Mouse (Mus musculus) heart, embryonic 11.5 days (tissue): ENCODE measurements around the gene Sema4a. TPM values are rescaled to one million over a fixed set of nuclear protein-coding genes. Genes with fewer than 3 reads are reported as not detected.

Source experiments
- ATAC-seq: fragments of 200-750 bp; cut with Nextera tagmentation; replicated peaks from 2 replicates; pipeline ENCODE4 v1.8.0; 2017; ENCODE audit warnings: moderate library complexity; ENCODE audit not compliant: insufficient number of reproducible peaks, low FRiP score, low TSS enrichment
- H3K27ac ChIP-seq: fragments of 300-500 bp; sonication (generic); 2 replicates; pipeline ENCODE4 v1.5.1; 2014; ENCODE audit warnings: mild to moderate bottlenecking, low read depth, low read length
- H3K27me3 ChIP-seq: fragments of 300-500 bp; sonication (generic); 2 replicates; pipeline ENCODE4 v1.6.1; 2014; ENCODE audit warnings: mild to moderate bottlenecking, low read length, mixed read lengths; ENCODE audit not compliant: control insufficient read depth, insufficient read depth
- H3K36me3 ChIP-seq: fragments of 300-500 bp; sonication (generic); 2 replicates; pipeline ENCODE4 v1.6.1; 2014; ENCODE audit warnings: mild to moderate bottlenecking, low read length, moderate library complexity, mixed read lengths; ENCODE audit not compliant: control insufficient read depth, insufficient read depth
- H3K4me1 ChIP-seq: fragments of 300-500 bp; sonication (generic); 2 replicates; pipeline ENCODE4 v1.6.1; 2014; ENCODE audit warnings: low read length; ENCODE audit not compliant: control insufficient read depth, insufficient read depth
- H3K4me2 ChIP-seq: fragments of 300-500 bp; sonication (generic); 2 replicates; pipeline ENCODE4 v1.6.1; 2014; ENCODE audit warnings: mild to moderate bottlenecking, moderate library complexity
- H3K4me3 ChIP-seq: fragments of 300-500 bp; sonication (generic); 2 replicates; pipeline ENCODE4 v1.5.1; 2014; ENCODE audit warnings: low read depth, low read length
- H3K9ac ChIP-seq: fragments of 300-500 bp; sonication (generic); 2 replicates; pipeline ENCODE4 v1.6.1; 2014; ENCODE audit warnings: mild to moderate bottlenecking, low read depth, low read length, moderate library complexity
- H3K9me3 ChIP-seq: fragments of 300-500 bp; sonication (generic); replicated peaks from 2 replicates; pipeline ENCODE4 v1.6.1; 2016; ENCODE audit warnings: low read length; ENCODE audit not compliant: control insufficient read depth
- WGBS: fragments of 180-500 bp; shearing (Covaris S2); extraction: QIAGEN DNeasy Blood & Tissue Kit; methylation state at CpG from one replicate; pipeline ENCODE4 v1.1.7; 2014; ENCODE audit not compliant: insufficient replicate concordance; 5-methylcytosine and 5-hydroxymethylcytosine counted together
- polyA plus RNA-seq: library from polyadenylated mRNA; unstranded; fragments of >200 nt; fragmentation: Nextera tagmentation; extraction: Ambion mirVana; gene quantifications from 2 replicates; pipeline ENCODE4 v1.2.1, GENCODE M21; 2014

The Sema4a gene
- polyA plus RNA-seq, 1 experiment from 2014 or later: 0.80 TPM

DNA sequence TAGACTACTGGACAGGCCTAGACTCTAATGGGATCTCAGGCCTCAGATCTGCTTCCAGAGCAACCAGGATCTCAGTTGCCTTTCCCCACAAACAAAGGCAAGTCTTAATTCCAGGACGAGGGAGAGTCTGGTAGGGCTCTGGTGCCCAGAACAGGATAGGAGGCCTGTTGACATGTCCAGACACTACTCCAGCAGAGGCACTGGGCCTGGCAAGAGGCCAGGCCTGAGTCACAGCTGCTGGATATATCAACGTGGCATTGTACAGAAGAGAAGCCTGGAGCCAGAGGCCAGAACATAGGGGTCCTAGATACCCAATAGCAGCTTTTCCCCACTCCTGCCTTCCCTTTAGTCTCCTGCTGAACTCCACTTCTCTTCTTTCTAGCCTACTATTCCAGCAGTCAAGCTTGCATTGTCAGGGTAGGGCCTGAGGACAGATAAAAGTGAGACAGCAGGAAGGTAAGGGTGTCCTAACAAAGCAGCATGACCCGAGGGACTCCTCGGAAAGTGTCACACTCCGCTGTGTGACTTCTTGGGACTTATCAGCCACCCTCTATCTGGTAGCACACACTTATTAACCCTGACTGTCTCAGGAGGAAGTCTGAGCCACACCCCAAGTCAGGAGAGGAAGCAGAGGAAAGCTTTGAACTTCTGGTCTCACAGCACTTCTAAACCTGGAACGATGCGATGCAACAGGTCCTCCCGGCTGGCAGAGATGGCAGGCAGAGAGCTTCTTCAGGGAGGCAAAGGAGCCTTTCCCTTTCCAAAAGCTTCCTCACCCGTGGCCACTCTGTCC, 34.0 kb upstream of the Sema4a start:
- no peaks in the 10 kb centered on the region for H3K27me3 ChIP-seq
- H3K4me3 ChIP-seq: no peak overlapping the region
- WGBS: 34% methylated on average over 9 of the region's 9 CpGs
- H3K9ac ChIP-seq: peak overlapping the region; percentile 71
- ATAC-seq: no peak
- H3K4me1 ChIP-seq: peaks cover 59% of the 10 kb centered on the region
- no peaks in the 10 kb centered on the region for H3K9me3 ChIP-seq
- no peaks in the 10 kb centered on the region for H3K36me3 ChIP-seq
- H3K27ac ChIP-seq: peak overlapping the region; percentile 96
- H3K4me2 ChIP-seq: peak overlapping the region; percentile 9

DNA sequence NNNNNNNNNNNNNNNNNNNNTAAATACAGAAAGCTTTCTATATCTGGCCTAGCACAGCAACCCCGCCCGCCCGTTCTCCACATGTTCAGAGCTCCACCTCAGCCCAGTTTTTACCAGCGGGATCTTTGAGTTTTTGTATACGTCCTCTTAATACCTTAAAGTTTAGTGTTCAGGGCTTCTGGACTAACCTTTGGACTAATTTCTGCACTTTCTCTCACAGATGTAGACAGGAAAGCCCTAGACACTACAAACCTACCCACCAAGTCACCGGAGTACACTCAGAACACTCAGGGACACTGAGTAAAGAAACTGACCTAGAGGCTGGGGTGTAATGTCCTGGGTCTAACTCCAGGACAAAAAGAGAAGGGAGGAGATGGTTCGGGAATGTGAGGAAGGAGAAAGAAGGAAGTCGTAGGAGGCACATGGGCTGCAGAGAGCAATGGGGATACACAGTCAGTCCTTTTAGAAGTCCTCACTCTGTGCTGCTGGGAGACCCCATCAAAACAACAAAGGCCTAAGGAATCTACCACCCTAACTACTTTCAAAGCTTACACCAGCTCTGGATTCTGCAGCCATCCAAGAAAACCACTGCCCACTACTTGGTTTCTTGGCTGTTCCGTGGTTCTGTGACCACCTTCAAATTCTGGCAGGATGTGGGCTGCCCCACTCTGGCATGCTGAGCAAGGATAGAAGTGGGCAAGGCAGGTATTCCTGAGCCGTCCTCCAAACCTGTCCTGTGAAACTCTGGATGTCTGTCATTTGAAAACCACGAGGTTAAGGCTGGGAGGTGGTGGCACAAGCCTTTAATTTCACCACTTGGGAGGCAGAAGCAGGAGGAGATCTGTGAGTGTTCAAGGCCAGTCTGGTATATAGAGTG, 33.0 kb upstream of the Sema4a start:
- peak overlapping the region; percentile 71; the same call in 1 of the 2 replicates for H3K9ac ChIP-seq
- H3K36me3 ChIP-seq: no peaks in the 10 kb centered on the region
- ATAC-seq: no peak
- no peaks in the 10 kb centered on the region for H3K9me3 ChIP-seq
- no peaks in the 10 kb centered on the region for H3K27me3 ChIP-seq
- WGBS: 71% methylated on average over 11 of the region's 11 CpGs
- H3K27ac ChIP-seq: peak overlapping the region; percentile 96
- H3K4me3 ChIP-seq: no peak overlapping the region
- peak overlapping the region; percentile 73 for H3K4me2 ChIP-seq
- H3K4me1 ChIP-seq: peaks cover 69% of the 10 kb centered on the region

- Histone ChIP-seq H3K36me3 (peaks cover 8% of the 10 kb centered on the region; the same call in 1 of the 2 replicates), H3K27me3 (peaks cover 42% of the 10 kb centered on the region), H3K9ac (no peak overlapping the region), H3K4me3 (no peak overlapping the region), H3K9me3 (no peaks in the 10 kb centered on the region), H3K27ac (no peak overlapping the region), H3K4me1 (peaks cover 38% of the 10 kb centered on the region), H3K4me2 (no peak overlapping the region)
- WGBS: 82% methylated on average over 1 of the region's 1 CpGs
- no peak for ATAC-seq
Observed at GRCm38 (mm10) chr3:88487396-88487795, 26.4 kb upstream of the Sema4a start.

GRCm38 (mm10) chr3:88486887-88487286, 25.9 kb upstream of the Sema4a start:
- no peaks in the 10 kb centered on the region for H3K9me3 ChIP-seq
- no peak for ATAC-seq
- whole genome bisulfite sequencing: 72% methylated on average over 4 of the region's 4 CpGs
- no peak overlapping the region for H3K9ac ChIP-seq
- H3K4me2 ChIP-seq: no peak overlapping the region
- peaks cover 8% of the 10 kb centered on the region; the same call in 1 of the 2 replicates for H3K36me3 ChIP-seq
- H3K27me3 ChIP-seq: peaks cover 47% of the 10 kb centered on the region
- no peak overlapping the region for H3K27ac ChIP-seq
- H3K4me3 ChIP-seq: no peak overlapping the region
- H3K4me1 ChIP-seq: peaks cover 36% of the 10 kb centered on the region

- WGBS: 74% methylated on average over 5 of the region's 5 CpGs
- Histone ChIP-seq H3K9me3 (no peaks in the 10 kb centered on the region), H3K36me3 (peaks cover 8% of the 10 kb centered on the region; the same call in 1 of the 2 replicates), H3K4me2 (no peak overlapping the region), H3K9ac (no peak overlapping the region), H3K27ac (no peak overlapping the region), H3K4me1 (peaks cover 32% of the 10 kb centered on the region), H3K4me3 (no peak overlapping the region), H3K27me3 (peaks cover 48% of the 10 kb centered on the region)
- ATAC-seq: no peak
Observed at GRCm38 (mm10) chr3:88486043-88486442, 25.1 kb upstream of the Sema4a start.

DNA sequence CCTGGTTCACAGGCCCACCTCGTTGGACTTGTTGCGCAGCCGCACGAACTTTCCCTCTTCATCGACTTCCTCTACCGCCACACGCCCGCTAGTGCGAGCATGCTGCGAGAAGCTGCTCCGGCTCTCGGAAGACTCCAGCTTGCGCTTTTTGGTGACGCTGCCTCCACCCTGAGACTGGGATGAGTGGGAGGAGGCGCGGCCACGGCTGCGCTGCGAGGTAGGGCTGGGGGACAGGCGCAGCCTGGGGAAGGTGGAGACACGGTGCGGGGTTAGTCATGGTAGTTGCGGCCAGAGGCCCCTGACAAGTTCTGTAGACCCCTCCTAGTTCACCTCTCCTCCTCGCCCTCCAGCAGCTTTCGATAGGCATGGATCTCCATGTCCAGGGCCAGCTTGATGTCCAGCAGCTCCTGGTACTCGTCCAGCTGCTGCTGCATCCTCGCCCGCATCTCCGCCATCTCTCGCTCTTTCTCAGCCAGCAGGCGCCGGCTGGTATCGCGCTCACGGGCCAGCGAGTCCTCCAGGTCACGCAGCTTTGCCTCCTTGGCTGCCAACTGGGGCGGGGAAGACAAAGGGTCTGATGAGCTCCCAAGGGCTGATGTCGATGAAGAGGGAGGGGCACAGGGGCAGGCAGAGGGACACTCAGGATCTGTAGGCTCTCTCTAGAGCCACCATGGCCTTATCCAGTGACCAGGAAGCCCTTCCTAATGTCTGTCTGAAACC, 23.8 kb upstream of the Sema4a start:
- Histone ChIP-seq H3K4me2 (peak overlapping the region; percentile 55), H3K27me3 (peaks cover 52% of the 10 kb centered on the region), H3K4me3 (peak overlapping the region; percentile 29; the same call in 1 of the 2 replicates), H3K36me3 (peaks cover 8% of the 10 kb centered on the region; the same call in 1 of the 2 replicates), H3K9ac (peak overlapping the region; percentile 44; the same call in 1 of the 2 replicates), H3K27ac (no peak overlapping the region), H3K9me3 (no peaks in the 10 kb centered on the region), H3K4me1 (peaks cover 19% of the 10 kb centered on the region)
- no peak for ATAC-seq
- 16% methylated on average over 39 of the region's 39 CpGs for WGBS

GRCm38 (mm10) chr3:88483621-88484020, 22.6 kb upstream of the Sema4a start:
- Histone ChIP-seq H3K4me1 (peaks cover 9% of the 10 kb centered on the region), H3K36me3 (peaks cover 8% of the 10 kb centered on the region; the same call in 1 of the 2 replicates), H3K27me3 (peaks cover 52% of the 10 kb centered on the region), H3K27ac (no peak overlapping the region), H3K4me3 (no peak overlapping the region), H3K4me2 (no peak overlapping the region), H3K9me3 (no peaks in the 10 kb centered on the region), H3K9ac (no peak overlapping the region)
- no peak for ATAC-seq
- 10% methylated on average over 5 of the region's 5 CpGs for WGBS

DNA sequence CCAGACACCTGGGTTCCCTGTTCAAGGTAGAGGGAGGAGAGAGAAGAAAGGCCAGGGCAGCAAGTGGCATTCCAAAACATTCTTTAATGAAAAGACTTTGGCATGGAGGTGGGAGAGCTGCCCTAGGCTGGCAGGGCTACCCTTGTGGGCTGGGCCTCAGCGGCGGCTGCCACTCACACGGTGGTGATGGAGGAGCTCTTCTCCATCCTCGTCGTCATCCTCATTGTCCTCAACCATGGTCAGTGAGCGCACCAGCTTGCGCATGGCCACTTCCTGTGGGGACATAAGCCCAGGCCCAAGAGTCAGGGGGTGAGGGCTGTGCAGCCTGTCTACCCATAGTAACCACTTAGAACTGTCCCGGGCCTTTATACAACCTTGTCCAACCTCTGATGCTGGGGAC, 22.2 kb upstream of the Sema4a start:
- Histone ChIP-seq H3K27me3 (peaks cover 52% of the 10 kb centered on the region), H3K4me2 (no peak overlapping the region), H3K27ac (no peak overlapping the region), H3K9ac (no peak overlapping the region), H3K4me1 (peaks cover 7% of the 10 kb centered on the region; the same call in 1 of the 2 replicates), H3K36me3 (peaks cover 8% of the 10 kb centered on the region; the same call in 1 of the 2 replicates), H3K4me3 (no peak overlapping the region), H3K9me3 (no peaks in the 10 kb centered on the region)
- no peak for ATAC-seq
- WGBS: 72% methylated on average over 8 of the region's 8 CpGs
